Mouse (Mus musculus): Measurements from ENCODE around the gene Tyw1.

The Tyw1 gene

GRCm38 (mm10) chr5:130257303-130257702 lies 1.9 kb downstream of the Tyw1 start:
- in situ Hi-C loops (cut with MboI; ENCODE audit: unreplicated experiment in 2 of 2): loop anchor here (5.0 to 25.0 kb wide), 5 partner anchors 233 to 1243 kb away; partner anchors contain the start of genes Asl (in 1 of the 2), Crcp (in 1 of the 2), Mrps17 (in 1 of the 2) and Nipsnap2 (in 1 of the 2)

- in situ Hi-C loops (cut with MboI; ENCODE audit: unreplicated experiment in 2 of 2): loop anchor here in 1 of 2 experiments (25.0 kb wide), 1 partner anchor 751 kb away; the partner anchor contains the start of gene Sfswap
Observed at GRCm38 (mm10) chr5:130263454-130263853, 8.0 kb downstream of the Tyw1 start.

- in situ Hi-C loops (cut with MboI; ENCODE audit: unreplicated experiment in 2 of 2): loop anchor here in 1 of 2 experiments (25.0 kb wide), 1 partner anchor 752 kb away; the partner anchor contains the start of gene Sfswap
Observed at GRCm38 (mm10) chr5:130264433-130265005, 9.1 kb downstream of the Tyw1 start.

- in situ Hi-C loops (cut with MboI; ENCODE audit: unreplicated experiment in 2 of 2): loop anchor here in 1 of 2 experiments (25.0 kb wide), 1 partner anchor 754 kb away; the partner anchor contains the start of gene Sfswap
Observed at GRCm38 (mm10) chr5:130266651-130267050, 11.2 kb downstream of the Tyw1 start.

- in situ Hi-C loops (cut with MboI; ENCODE audit: unreplicated experiment in 2 of 2): loop anchor here in 1 of 2 experiments (25.0 kb wide), 1 partner anchor 755 kb away; the partner anchor contains the start of gene Sfswap
Observed at GRCm38 (mm10) chr5:130267316-130267715, 11.9 kb downstream of the Tyw1 start.

GRCm38 (mm10) chr5:130268976-130269375 lies 13.6 kb downstream of the Tyw1 start:
- in situ Hi-C loops (cut with MboI; ENCODE audit: unreplicated experiment in 2 of 2): loop anchor here in 1 of 2 experiments (25.0 kb wide), 1 partner anchor 757 kb away; the partner anchor contains the start of gene Sfswap

- in situ Hi-C loops (cut with MboI; ENCODE audit: unreplicated experiment in 2 of 2): loop anchor here (10.0 to 25.0 kb wide), 2 partner anchors 760 to 1152 kb away; partner anchors contain the start of gene Sfswap (in 1 of the 2)
Observed at GRCm38 (mm10) chr5:130272344-130272743, 16.9 kb downstream of the Tyw1 start.

GRCm38 (mm10) chr5:130273046-130273445 lies 17.6 kb downstream of the Tyw1 start:
- in situ Hi-C loops (cut with MboI; ENCODE audit: unreplicated experiment in 2 of 2): loop anchor here (10.0 to 25.0 kb wide), 2 partner anchors 761 to 1152 kb away; partner anchors contain the start of gene Sfswap (in 1 of the 2)

GRCm38 (mm10) chr5:130275509-130275908 lies 20.1 kb downstream of the Tyw1 start:
- in situ Hi-C loops (cut with MboI; ENCODE audit: unreplicated experiment in 2 of 2): loop anchor here (5.0 to 10.0 kb wide), 3 partner anchors 577 to 1149 kb away; no protein-coding TSS in a partner anchor

- in situ Hi-C loops (cut with MboI; ENCODE audit: unreplicated experiment in 2 of 2): loop anchor here (5.0 to 10.0 kb wide), 3 partner anchors 574 to 1147 kb away; no protein-coding TSS in a partner anchor
Observed at GRCm38 (mm10) chr5:130278011-130278472, 22.6 kb downstream of the Tyw1 start.

- in situ Hi-C loops (cut with MboI; ENCODE audit: unreplicated experiment in 2 of 2): no loop called here
Observed at GRCm38 (mm10) chr5:130283079-130283732, 27.8 kb downstream of the Tyw1 start.

GRCm38 (mm10) chr5:130288106-130288505 lies 32.7 kb downstream of the Tyw1 start:
- in situ Hi-C loops (cut with MboI; ENCODE audit: unreplicated experiment in 2 of 2): no loop called here

GRCm38 (mm10) chr5:130290242-130290641 lies 34.8 kb downstream of the Tyw1 start:
- in situ Hi-C loops (cut with MboI; ENCODE audit: unreplicated experiment in 2 of 2): no loop called here

- in situ Hi-C loops (cut with MboI; ENCODE audit: unreplicated experiment in 2 of 2): no loop called here
Observed at GRCm38 (mm10) chr5:130290775-130291174, 35.4 kb downstream of the Tyw1 start.

- in situ Hi-C loops (cut with MboI; ENCODE audit: unreplicated experiment in 2 of 2): no loop called here
Observed at GRCm38 (mm10) chr5:130292976-130293375, 37.6 kb downstream of the Tyw1 start.

- in situ Hi-C loops (cut with MboI; ENCODE audit: unreplicated experiment in 2 of 2): no loop called here
Observed at GRCm38 (mm10) chr5:130293941-130294340, 38.5 kb downstream of the Tyw1 start.

GRCm38 (mm10) chr5:130294598-130294997 lies 39.2 kb downstream of the Tyw1 start:
- in situ Hi-C loops (cut with MboI; ENCODE audit: unreplicated experiment in 2 of 2): no loop called here

GRCm38 (mm10) chr5:130296071-130296470 lies 40.7 kb downstream of the Tyw1 start:
- in situ Hi-C loops (cut with MboI; ENCODE audit: unreplicated experiment in 2 of 2): no loop called here

GRCm38 (mm10) chr5:130298831-130299460 lies 43.5 kb downstream of the Tyw1 start:
- in situ Hi-C loops (cut with MboI; ENCODE audit: unreplicated experiment in 2 of 2): no loop called here

GRCm38 (mm10) chr5:130299526-130299925 lies 44.1 kb downstream of the Tyw1 start:
- in situ Hi-C loops (cut with MboI; ENCODE audit: unreplicated experiment in 2 of 2): no loop called here

GRCm38 (mm10) chr5:130303611-130304010 lies 48.2 kb downstream of the Tyw1 start:
- in situ Hi-C loops (cut with MboI; ENCODE audit: unreplicated experiment in 2 of 2): loop anchor here in 1 of 2 experiments (25.0 kb wide), 1 partner anchor 1266 kb away; no protein-coding TSS in a partner anchor

All from v-Abl transformed pro-B cells (cell line).